Mouse (Mus musculus) inflammation-experienced regulatory T-cells, adult 6 months (primary cell): ENCODE measurements around the gene Krt81. TPM values are rescaled to one million over a fixed set of nuclear protein-coding genes. Genes with fewer than 3 reads are reported as not detected.

Experiments used
- ATAC-seq: one replicate; pipeline ENCODE4 v1.8.0; 2017
- polyA plus RNA-seq, 3 experiments: library from polyadenylated mRNA; unstranded; fragments of 100-300 nt; shearing (Covaris generic); gene quantifications; one replicate each; pipeline ENCODE4 v1.2.1; 2017

The Krt81 gene
- polyA plus RNA-seq, 3 experiments from 2014 or later, result not detected

- peak; percentile 38 for ATAC-seq
These were observed 10.3 kb downstream of the Krt81 start for GRCm38 (mm10) chr15:101453093-101453736.

GRCm38 (mm10) chr15:101447444-101447843 is 16.1 kb downstream of the Krt81 start, which contains the start of gene Krt88:
Gene Krt88 (plus strand): TSS chr15:101447744.
- no peak for ATAC-seq

- no peak for ATAC-seq
These were observed 17.0 kb downstream of the Krt81 start for GRCm38 (mm10) chr15:101446572-101446971.

- ATAC-seq, result no peak
These were observed 22.7 kb downstream of the Krt81 start for GRCm38 (mm10) chr15:101440837-101441236.

- ATAC-seq, result no peak
These were observed 25.0 kb downstream of the Krt81 start, which contains the start of gene Krt87 for GRCm38 (mm10) chr15:101438555-101438954. Gene Krt87 (minus strand): TSS chr15:101438804.

- no peak for ATAC-seq
These were observed 26.9 kb downstream of the Krt81 start for GRCm38 (mm10) chr15:101436611-101437010.

GRCm38 (mm10) chr15:101424914-101425313 is 38.6 kb downstream of the Krt81 start:
- ATAC-seq, result no peak

- ATAC-seq, result no peak
These were observed 42.6 kb downstream of the Krt81 start for GRCm38 (mm10) chr15:101420903-101421302.

GRCm38 (mm10) chr15:101418950-101419349 is 44.6 kb downstream of the Krt81 start:
- no peak for ATAC-seq

- ATAC-seq, result no peak
These were observed 48.6 kb downstream of the Krt81 start for GRCm38 (mm10) chr15:101414807-101415565.

GRCm38 (mm10) chr15:101413916-101414635 is 49.5 kb downstream of the Krt81 start:
- ATAC-seq, result no peak

- no peak for ATAC-seq
These were observed 51.4 kb downstream of the Krt81 start for GRCm38 (mm10) chr15:101412188-101412587.

GRCm38 (mm10) chr15:101410775-101411174 is 52.8 kb downstream of the Krt81 start, which contains the start of gene Krt7:
Gene Krt7 (plus strand): TSS chr15:101411043.
- no peak for ATAC-seq

Other genes with a start within 250 kb of the Krt81 start
- under 1 TPM; 0.18 to 0.50 (median 0.28) TPM for gene Grasp, start 239.6 kb downstream of the Krt81 start, polyA plus RNA-seq
- 10 to 100 TPM; 46.4 to 73.4 (median 68.3) TPM for gene Nr4a1, start 209.5 kb downstream of the Krt81 start, polyA plus RNA-seq
- gene Atg101, start 179.5 kb downstream of the Krt81 start, polyA plus RNA-seq, result 10 to 100 TPM; 39.9 to 53.6 (median 47.8) TPM
- gene 6030408B16Rik, start 170.5 kb downstream of the Krt81 start, polyA plus RNA-seq, result under 1 TPM in 1 of 3 experiments, not detected in 2; 0.70 TPM
- gene Krt80, start 93.6 kb downstream of the Krt81 start, polyA plus RNA-seq, result under 1 TPM in 1 of 3 experiments, not detected in 2; 0.16 TPM
- gene Krt7, start 52.7 kb downstream of the Krt81 start, polyA plus RNA-seq, result under 1 TPM in 1 of 3 experiments, not detected in 2; 0.09 TPM
- 1 to 10 TPM in 1 of 3 experiments, under 1 TPM in 2; 0.36 to 1.6 (median 0.87) TPM for gene Krt87, start 24.9 kb downstream of the Krt81 start, polyA plus RNA-seq
- not detected for gene Krt88, start 16.0 kb downstream of the Krt81 start, polyA plus RNA-seq
- under 1 TPM in 1 of 3 experiments, not detected in 2; 0.21 TPM for gene Krt86, start 9.7 kb upstream of the Krt81 start, polyA plus RNA-seq
- gene Krt83, start 27.8 kb upstream of the Krt81 start, polyA plus RNA-seq, result 10 to 100 TPM in 2 of 3 experiments, 1 to 10 TPM in 1; 5.2 to 26.1 (median 13.0) TPM
- not detected for gene Gm49425, start 53.5 kb upstream of the Krt81 start, polyA plus RNA-seq
- not detected for gene Krt84, start 69.1 kb upstream of the Krt81 start, polyA plus RNA-seq
- not detected for gene Krt82, start 86.9 kb upstream of the Krt81 start, polyA plus RNA-seq
- not detected for gene Krt90, start 99.2 kb upstream of the Krt81 start, polyA plus RNA-seq
- under 1 TPM in 1 of 3 experiments, not detected in 2; 0.11 TPM for gene Krt75, start 110.2 kb upstream of the Krt81 start, polyA plus RNA-seq
- gene Gm5414, start 164.4 kb upstream of the Krt81 start, polyA plus RNA-seq, result not detected
- gene Gm5478, start 183.6 kb upstream of the Krt81 start, polyA plus RNA-seq, result not detected
- gene Krt6b, start 216.5 kb upstream of the Krt81 start, polyA plus RNA-seq, result under 1 TPM in 1 of 3 experiments, not detected in 2; 0.16 TPM
- gene Krt6a, start 230.6 kb upstream of the Krt81 start, polyA plus RNA-seq, result not detected
- gene Krt5, start 249.1 kb upstream of the Krt81 start, polyA plus RNA-seq, result not detected